Mouse (Mus musculus): ENCODE data around the gene Nisch. TPM values are rescaled to one million over a fixed set of nuclear protein-coding genes. Genes with fewer than 3 reads are reported as not detected.

The Nisch gene
- polyA plus RNA-seq, 1 experiment from 2014 or later, result 87.7 TPM

GRCm38 (mm10) chr14:31197547-31198516, 18.9 kb downstream of the Nisch start:
- H3K9ac ChIP-seq (ENCODE audit: low read length), result no peak overlapping the region
- peaks cover 23% of the 10 kb centered on the region for H3K36me3 ChIP-seq (ENCODE audit: control insufficient read depth, insufficient read depth, low read length)
- no peaks in the 10 kb centered on the region for H3K4me1 ChIP-seq (replicated peaks; ENCODE audit: control insufficient read depth, insufficient read depth)
- H3K9me3 ChIP-seq (ENCODE audit: control insufficient read depth, low read length), result no peaks in the 10 kb centered on the region
- WGBS, result 52% methylated on average over 16 of the region's 16 CpGs
- no peak overlapping the region for H3K4me3 ChIP-seq (ENCODE audit: low read depth, low read length)
- DNase-seq (ENCODE audit: low spot score) (peak; percentile 52), ATAC-seq (ENCODE audit: low FRiP score, low TSS enrichment) (peak; percentile 79)
- no peaks in the 10 kb centered on the region for H3K27me3 ChIP-seq (ENCODE audit: control insufficient read depth, insufficient read depth, low read length)
- no peak overlapping the region for H3K4me2 ChIP-seq (replicated peaks; ENCODE audit: low read depth)
- H3K27ac ChIP-seq (replicated peaks), result 0 out of 2 replicates have a peak overlapping the region, but pooled peaks have one; percentile 24
- no peak for TF ChIP-seq CTCF (IDR thresholded peaks at IDR 0.05; ENCODE audit: low read depth)
- no peak for TF ChIP-seq EP300 (optimal IDR thresholded peaks at IDR 0.05)

- Histone ChIP-seq H3K36me3 (ENCODE audit: control insufficient read depth, insufficient read depth, low read length) (peaks cover 26% of the 10 kb centered on the region), H3K4me3 (ENCODE audit: low read depth, low read length) (no peak overlapping the region), H3K9ac (ENCODE audit: low read length) (no peak overlapping the region), H3K4me1 (replicated peaks; ENCODE audit: control insufficient read depth, insufficient read depth) (no peaks in the 10 kb centered on the region), H3K4me2 (replicated peaks; ENCODE audit: low read depth) (no peak overlapping the region), H3K27me3 (ENCODE audit: control insufficient read depth, insufficient read depth, low read length) (no peaks in the 10 kb centered on the region), H3K27ac (replicated peaks) (no peak overlapping the region), H3K9me3 (ENCODE audit: control insufficient read depth, low read length) (no peaks in the 10 kb centered on the region)
- DNase-seq (ENCODE audit: low spot score), result no peak
- TF ChIP-seq CTCF (IDR thresholded peaks at IDR 0.05; ENCODE audit: low read depth) (peak; percentile 81), EP300 (optimal IDR thresholded peaks at IDR 0.05) (no peak)
- no peak for ATAC-seq (ENCODE audit: low FRiP score, low TSS enrichment)
Measured at GRCm38 (mm10) chr14:31195968-31196367, 20.8 kb downstream of the Nisch start.

- H3K36me3 ChIP-seq (ENCODE audit: control insufficient read depth, insufficient read depth, low read length), result peaks cover 29% of the 10 kb centered on the region
Measured at GRCm38 (mm10) chr14:31195521-31195920, 21.2 kb downstream of the Nisch start.

GRCm38 (mm10) chr14:31194891-31195513, 21.7 kb downstream of the Nisch start:
- no peak overlapping the region for H3K4me3 ChIP-seq (ENCODE audit: low read depth, low read length)
- 0 out of 2 replicates have a peak overlapping the region, but pooled peaks have one; percentile 8 for H3K9ac ChIP-seq (ENCODE audit: low read length)
- H3K27me3 ChIP-seq (ENCODE audit: control insufficient read depth, insufficient read depth, low read length), result no peaks in the 10 kb centered on the region
- WGBS, result 59% methylated on average over 14 of the region's 14 CpGs
- no peaks in the 10 kb centered on the region for H3K4me1 ChIP-seq (replicated peaks; ENCODE audit: control insufficient read depth, insufficient read depth)
- DNase-seq (ENCODE audit: low spot score) (no peak), ATAC-seq (ENCODE audit: low FRiP score, low TSS enrichment) (0 out of 2 replicates have a peak, but pooled peaks have one; percentile 9)
- H3K36me3 ChIP-seq (ENCODE audit: control insufficient read depth, insufficient read depth, low read length), result peaks cover 34% of the 10 kb centered on the region
- no peak overlapping the region for H3K4me2 ChIP-seq (replicated peaks; ENCODE audit: low read depth)
- 0 out of 2 replicates have a peak overlapping the region, but pooled peaks have one; percentile 3 for H3K27ac ChIP-seq (replicated peaks)
- no peaks in the 10 kb centered on the region for H3K9me3 ChIP-seq (ENCODE audit: control insufficient read depth, low read length)
- TF ChIP-seq CTCF (IDR thresholded peaks at IDR 0.05; ENCODE audit: low read depth), result no peak
- no peak for TF ChIP-seq EP300 (optimal IDR thresholded peaks at IDR 0.05)

More at GRCm38 (mm10) chr14:31195521-31195920, 21.2 kb downstream of the Nisch start:
- TF ChIP-seq CTCF (IDR thresholded peaks at IDR 0.05; ENCODE audit: low read depth) (no peak), EP300 (optimal IDR thresholded peaks at IDR 0.05) (no peak)
- Histone ChIP-seq H3K4me1 (replicated peaks; ENCODE audit: control insufficient read depth, insufficient read depth) (no peaks in the 10 kb centered on the region), H3K27ac (replicated peaks) (no peak overlapping the region), H3K4me3 (ENCODE audit: low read depth, low read length) (no peak overlapping the region), H3K27me3 (ENCODE audit: control insufficient read depth, insufficient read depth, low read length) (no peaks in the 10 kb centered on the region), H3K9me3 (ENCODE audit: control insufficient read depth, low read length) (no peaks in the 10 kb centered on the region), H3K4me2 (replicated peaks; ENCODE audit: low read depth) (no peak overlapping the region), H3K9ac (ENCODE audit: low read length) (no peak overlapping the region)
- WGBS, result 90% methylated on average over 4 of the region's 4 CpGs
- DNase-seq (ENCODE audit: low spot score) (no peak), ATAC-seq (ENCODE audit: low FRiP score, low TSS enrichment) (no peak)

GRCm38 (mm10) chr14:31194441-31194840, 22.3 kb downstream of the Nisch start:
- DNase-seq (ENCODE audit: low spot score) (no peak), ATAC-seq (ENCODE audit: low FRiP score, low TSS enrichment) (no peak)
- Histone ChIP-seq H3K9me3 (ENCODE audit: control insufficient read depth, low read length) (no peaks in the 10 kb centered on the region), H3K4me3 (ENCODE audit: low read depth, low read length) (no peak overlapping the region), H3K27ac (replicated peaks) (no peak overlapping the region), H3K4me2 (replicated peaks; ENCODE audit: low read depth) (no peak overlapping the region), H3K9ac (ENCODE audit: low read length) (no peak overlapping the region), H3K27me3 (ENCODE audit: control insufficient read depth, insufficient read depth, low read length) (no peaks in the 10 kb centered on the region), H3K36me3 (ENCODE audit: control insufficient read depth, insufficient read depth, low read length) (peaks cover 37% of the 10 kb centered on the region), H3K4me1 (replicated peaks; ENCODE audit: control insufficient read depth, insufficient read depth) (no peaks in the 10 kb centered on the region)
- WGBS, result 90% methylated on average over 2 of the region's 2 CpGs
- TF ChIP-seq CTCF (IDR thresholded peaks at IDR 0.05; ENCODE audit: low read depth) (no peak), EP300 (optimal IDR thresholded peaks at IDR 0.05) (no peak)
